Mouse (Mus musculus): ENCODE measurements around the gene Zfp663. TPM values are rescaled to one million over a fixed set of nuclear protein-coding genes. Genes with fewer than 3 reads are reported as not detected.

The Zfp663 gene
- total and polyA plus RNA-seq, 2 experiments from 2014 or later = 3.3 to 14.4 TPM

DNA sequence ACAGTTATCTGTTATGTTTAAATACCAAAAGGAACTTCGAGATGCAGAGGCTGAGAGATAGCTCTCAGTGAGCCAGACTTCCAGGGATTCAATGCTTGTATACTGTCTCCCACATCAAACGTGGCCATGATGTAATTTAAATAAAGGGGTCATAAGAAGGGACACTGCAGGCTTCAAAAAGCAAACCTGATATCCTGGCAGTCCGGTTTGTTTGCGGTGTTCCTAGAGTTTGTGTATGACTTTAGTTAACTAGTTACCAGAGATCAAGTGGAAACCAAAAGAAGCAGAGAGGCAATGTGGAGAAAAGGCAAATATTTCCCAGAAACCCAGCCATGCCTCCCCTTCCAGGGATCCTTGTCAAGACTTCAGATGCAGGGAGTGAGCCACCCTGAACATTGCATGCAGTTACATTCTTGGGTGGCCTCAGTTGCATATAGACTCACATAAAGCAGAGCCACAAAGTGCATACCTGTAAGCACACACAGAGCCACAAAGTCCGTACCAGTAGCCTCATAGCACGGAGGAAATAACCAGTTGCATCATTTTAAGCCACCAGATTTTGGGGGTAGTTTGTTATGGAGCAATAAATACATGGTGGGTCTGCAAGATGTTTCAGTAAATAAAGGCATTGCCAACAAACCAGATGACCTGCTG lies 20.9 kb upstream of the Zfp663 start:
- H3K27me3 ChIP-seq (ENCODE audit: insufficient read depth, low read length) = no peaks in the 10 kb centered on the region
- H3K9me3 ChIP-seq (ENCODE audit: low read length) = no peaks in the 10 kb centered on the region
- no peak overlapping the region for H3K27ac ChIP-seq (ENCODE audit: low read depth, low read length)
- H3K9ac ChIP-seq = no peak overlapping the region
- no peak for TF ChIP-seq CTCF (IDR thresholded peaks at IDR 0.05; ENCODE audit: low read depth)
- no peak overlapping the region for H3K4me2 ChIP-seq (ENCODE audit: low read depth)
- no peak overlapping the region for H3K4me3 ChIP-seq (ENCODE audit: low read depth, low read length)
- peaks cover 19% of the 10 kb centered on the region for H3K36me3 ChIP-seq (ENCODE audit: insufficient read depth)
- peaks cover 6% of the 10 kb centered on the region for H3K4me1 ChIP-seq (ENCODE audit: insufficient read depth)
- DNase-seq = no peak
- WGBS = 83% methylated on average over 6 of the region's 6 CpGs
- no peak for ATAC-seq

DNA sequence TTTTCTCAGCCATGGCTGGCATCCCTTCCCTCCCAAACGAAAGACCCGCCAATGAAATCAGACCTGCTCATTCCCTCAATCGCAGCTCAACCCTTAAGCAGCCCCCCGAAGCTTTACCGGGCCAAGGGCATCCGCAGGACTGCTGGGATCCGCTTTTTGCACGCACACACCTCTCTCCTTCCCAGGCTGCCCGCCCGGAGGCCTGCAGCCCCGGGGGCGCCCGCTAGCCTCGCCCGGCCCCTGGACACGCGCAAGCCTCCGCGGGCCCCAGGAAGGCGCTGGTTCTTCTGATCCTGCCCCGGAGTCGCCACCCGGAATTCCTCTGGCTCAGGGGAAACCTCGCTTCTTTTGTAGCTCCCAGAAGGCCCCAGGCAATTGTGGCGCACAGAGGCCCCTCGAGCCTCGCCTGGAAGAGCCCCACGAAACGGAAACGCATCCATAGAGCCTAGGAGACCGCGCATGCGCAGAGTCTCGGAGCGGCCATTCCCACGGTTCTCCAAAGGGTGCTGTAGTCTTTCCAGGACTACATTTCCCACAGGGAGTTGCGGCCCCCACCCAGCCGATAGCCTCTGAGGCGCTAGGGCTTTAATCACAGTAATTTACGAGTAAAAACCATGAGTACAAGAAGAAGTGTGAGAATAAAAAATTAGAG lies 19.4 kb upstream of the Zfp663 start, which contains the start of gene Zfp334:
Gene Zfp334, minus strand, starts transcription at position 416 of the 652 bp plus-strand sequence.
- Histone ChIP-seq H3K9me3 (ENCODE audit: low read length) (no peaks in the 10 kb centered on the region), H3K4me2 (ENCODE audit: low read depth) (peak within 1 kb of the TSS; percentile 59)
- 1% methylated on average over 40 of the region's 40 CpGs for WGBS

DNA sequence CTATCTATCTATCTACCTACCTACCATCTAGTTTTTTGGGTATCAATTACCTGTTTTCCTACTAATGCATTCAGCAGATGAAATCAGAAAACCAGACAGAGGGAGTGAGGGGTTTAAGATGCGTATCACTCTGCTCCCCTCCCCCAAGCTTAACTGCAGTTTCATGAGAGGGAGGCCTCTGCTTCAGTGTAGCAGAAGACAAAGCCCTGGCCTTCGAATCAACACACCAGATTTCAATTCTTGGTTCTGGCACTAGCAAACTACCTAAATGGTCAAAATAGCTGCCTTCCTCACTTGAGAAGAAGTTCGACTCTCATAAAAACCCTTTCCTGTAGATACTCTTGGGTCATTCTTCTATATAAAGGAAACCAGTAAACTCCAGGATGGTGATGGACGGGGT lies 18.8 kb upstream of the Zfp663 start:
- no peak for TF ChIP-seq CTCF (IDR thresholded peaks at IDR 0.05; ENCODE audit: low read depth)
- no peak for DNase-seq
- 5% methylated on average over 4 of the region's 4 CpGs for WGBS

More for the DNA sequence above, 19.4 kb upstream of the Zfp663 start, which contains the start of gene Zfp334:
- DNase-seq (peak; percentile 99), ATAC-seq (peak; percentile 97)
- peak within 1 kb of the TSS; percentile 94 for H3K27ac ChIP-seq (ENCODE audit: low read depth, low read length)
- peaks cover 6% of the 10 kb centered on the region for H3K4me1 ChIP-seq (ENCODE audit: insufficient read depth)
- peak within 1 kb of the TSS; percentile 86 for H3K9ac ChIP-seq
- H3K4me3 ChIP-seq (ENCODE audit: low read depth, low read length) = peak within 1 kb of the TSS; percentile 58
- no peaks in the 10 kb centered on the region for H3K27me3 ChIP-seq (ENCODE audit: insufficient read depth, low read length)
- no peak for TF ChIP-seq CTCF (IDR thresholded peaks at IDR 0.05; ENCODE audit: low read depth)
- peaks cover 33% of the 10 kb centered on the region for H3K36me3 ChIP-seq (ENCODE audit: insufficient read depth)

DNA sequence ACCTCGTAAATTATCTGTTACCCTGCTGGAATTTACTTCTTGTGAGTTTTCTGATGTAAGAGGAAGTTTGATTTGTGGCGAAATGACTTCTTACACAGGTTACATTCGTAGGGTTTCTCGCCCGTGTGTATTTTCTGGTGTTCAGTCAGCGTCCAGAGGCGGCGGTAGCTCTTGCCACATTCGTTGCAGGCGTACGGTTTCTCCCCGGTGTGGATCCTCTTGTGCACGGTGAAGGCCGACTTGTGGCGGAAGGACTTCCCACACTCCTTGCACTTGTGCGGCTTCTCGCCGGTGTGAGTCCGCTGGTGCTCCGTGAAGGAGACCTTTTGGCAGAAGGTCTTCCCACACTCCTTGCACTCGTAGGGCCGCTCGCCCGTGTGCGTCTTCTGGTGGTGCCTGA lies 11.5 kb upstream of the Zfp663 start:
- no peak for ATAC-seq

More for the DNA sequence above, 18.8 kb upstream of the Zfp663 start:
- peak overlapping the region; percentile 58 for H3K4me3 ChIP-seq (ENCODE audit: low read depth, low read length)
- H3K27ac ChIP-seq (ENCODE audit: low read depth, low read length) = peak overlapping the region; percentile 94
- ATAC-seq = peak; percentile 34; the same call in 1 of the 2 replicates
- peak overlapping the region; percentile 86 for H3K9ac ChIP-seq
- H3K27me3 ChIP-seq (ENCODE audit: insufficient read depth, low read length) = no peaks in the 10 kb centered on the region
- no peaks in the 10 kb centered on the region for H3K9me3 ChIP-seq (ENCODE audit: low read length)
- peaks cover 39% of the 10 kb centered on the region for H3K36me3 ChIP-seq (ENCODE audit: insufficient read depth)
- H3K4me1 ChIP-seq (ENCODE audit: insufficient read depth) = peaks cover 6% of the 10 kb centered on the region
- H3K4me2 ChIP-seq (ENCODE audit: low read depth) = peak overlapping the region; percentile 59

GRCm38 (mm10) chr2:165376001-165376400 lies 7.5 kb upstream of the Zfp663 start:
- no peak overlapping the region for H3K4me2 ChIP-seq (ENCODE audit: low read depth)
- no peak overlapping the region for H3K9ac ChIP-seq
- 0 out of 2 replicates have a peak, but pooled peaks cover 4% of the 10 kb centered on the region for H3K9me3 ChIP-seq (ENCODE audit: low read length)
- 68% methylated on average over 4 of the region's 4 CpGs for WGBS
- H3K27ac ChIP-seq (ENCODE audit: low read depth, low read length) = no peak overlapping the region
- TF ChIP-seq CTCF (IDR thresholded peaks at IDR 0.05; ENCODE audit: low read depth) = no peak
- no peaks in the 10 kb centered on the region for H3K4me1 ChIP-seq (ENCODE audit: insufficient read depth)
- peaks cover 48% of the 10 kb centered on the region for H3K36me3 ChIP-seq (ENCODE audit: insufficient read depth)
- no peak for ATAC-seq
- H3K4me3 ChIP-seq (ENCODE audit: low read depth, low read length) = no peak overlapping the region
- no peak for DNase-seq
- H3K27me3 ChIP-seq (ENCODE audit: insufficient read depth, low read length) = no peaks in the 10 kb centered on the region

More for the DNA sequence above, 11.5 kb upstream of the Zfp663 start:
- 0 out of 2 replicates have a peak, but pooled peaks cover 4% of the 10 kb centered on the region for H3K9me3 ChIP-seq (ENCODE audit: low read length)
- TF ChIP-seq CTCF (IDR thresholded peaks at IDR 0.05; ENCODE audit: low read depth) = no peak
- no peak overlapping the region for H3K4me3 ChIP-seq (ENCODE audit: low read depth, low read length)
- DNase-seq = no peak
- no peaks in the 10 kb centered on the region for H3K4me1 ChIP-seq (ENCODE audit: insufficient read depth)
- peaks cover 79% of the 10 kb centered on the region for H3K36me3 ChIP-seq (ENCODE audit: insufficient read depth)
- H3K4me2 ChIP-seq (ENCODE audit: low read depth) = no peak overlapping the region
- no peak overlapping the region for H3K27ac ChIP-seq (ENCODE audit: low read depth, low read length)
- no peak overlapping the region for H3K9ac ChIP-seq
- WGBS = 95% methylated on average over 25 of the region's 25 CpGs
- H3K27me3 ChIP-seq (ENCODE audit: insufficient read depth, low read length) = no peaks in the 10 kb centered on the region

DNA sequence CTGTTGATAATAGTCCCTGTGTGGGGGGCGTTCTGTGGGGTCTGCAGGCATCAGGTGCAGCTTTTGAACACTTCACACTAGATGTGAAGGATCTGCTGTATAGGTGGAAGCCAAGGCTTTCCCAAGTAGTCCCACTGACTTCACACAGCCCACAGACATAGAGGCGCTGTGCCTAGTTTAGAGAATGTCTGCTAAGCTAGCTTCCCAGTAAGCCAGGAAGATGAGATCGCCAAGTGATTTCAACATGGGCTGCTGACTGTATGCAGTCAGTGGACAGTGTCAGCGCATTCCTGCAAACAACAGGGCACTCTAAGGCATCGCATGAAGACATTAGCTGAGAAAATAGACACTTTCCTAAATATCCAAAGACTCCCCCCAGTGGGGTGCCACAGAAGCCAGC lies 6.9 kb upstream of the Zfp663 start:
- no peak for TF ChIP-seq CTCF (IDR thresholded peaks at IDR 0.05; ENCODE audit: low read depth)
- ATAC-seq (no peak), DNase-seq (no peak)
- Histone ChIP-seq H3K27me3 (ENCODE audit: insufficient read depth, low read length) (no peaks in the 10 kb centered on the region), H3K27ac (ENCODE audit: low read depth, low read length) (no peak overlapping the region), H3K4me1 (ENCODE audit: insufficient read depth) (no peaks in the 10 kb centered on the region), H3K4me3 (ENCODE audit: low read depth, low read length) (no peak overlapping the region), H3K36me3 (ENCODE audit: insufficient read depth) (peaks cover 42% of the 10 kb centered on the region), H3K4me2 (ENCODE audit: low read depth) (no peak overlapping the region), H3K9me3 (ENCODE audit: low read length) (no peaks in the 10 kb centered on the region), H3K9ac (no peak overlapping the region)
- 72% methylated on average over 5 of the region's 5 CpGs for WGBS

DNA sequence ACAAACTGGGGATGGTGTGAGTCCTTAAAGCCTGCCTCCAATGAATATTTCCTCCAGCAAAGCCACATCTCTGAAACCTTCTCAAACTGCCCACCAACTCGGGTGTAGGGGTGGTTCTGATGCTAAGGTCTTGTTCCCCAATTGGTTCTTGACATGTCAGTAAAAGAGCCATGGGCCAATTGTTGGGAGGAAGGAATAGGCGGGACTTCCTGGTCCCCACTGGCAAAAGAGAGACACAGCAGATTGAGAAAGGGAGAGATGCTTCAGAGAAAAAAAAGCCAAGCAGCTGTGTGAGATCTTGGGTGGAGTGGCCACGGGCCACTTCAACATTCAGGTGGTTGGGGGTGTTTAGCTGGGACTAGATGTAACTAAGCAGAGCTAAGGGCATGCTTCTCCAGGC lies 2.5 kb upstream of the Zfp663 start:
- Histone ChIP-seq H3K4me1 (ENCODE audit: insufficient read depth) (no peaks in the 10 kb centered on the region), H3K36me3 (ENCODE audit: insufficient read depth) (peaks cover 9% of the 10 kb centered on the region), H3K4me3 (ENCODE audit: low read depth, low read length) (no peak overlapping the region), H3K4me2 (ENCODE audit: low read depth) (no peak overlapping the region), H3K9me3 (ENCODE audit: low read length) (no peaks in the 10 kb centered on the region), H3K27ac (ENCODE audit: low read depth, low read length) (no peak overlapping the region), H3K27me3 (ENCODE audit: insufficient read depth, low read length) (no peaks in the 10 kb centered on the region), H3K9ac (no peak overlapping the region)
- DNase-seq = peak; percentile 50
- ATAC-seq = peak; percentile 61; the same call in 1 of the 2 replicates
- WGBS = 29% methylated on average over 3 of the region's 3 CpGs
- no peak for TF ChIP-seq CTCF (IDR thresholded peaks at IDR 0.05; ENCODE audit: low read depth)

All from forebrain, postnatal 0 days (tissue).